Mouse (Mus musculus) stomach, embryonic 16.5 days (tissue): Measurements from ENCODE around the gene Efcab11. TPM values are rescaled to one million over a fixed set of nuclear protein-coding genes. Genes with fewer than 3 reads are reported as not detected.
A peak's percentile ranks its signal among the peaks of the same experiment; 100 is the strongest.

ENCODE experiments used
- ATAC-seq: fragments of 200-750 bp; cut with Nextera tagmentation; 2 replicates; pipeline ENCODE4 v1.8.0; 2017; ENCODE audit warnings: moderate number of reproducible peaks, moderate TSS enrichment; ENCODE audit not compliant: insufficient read depth, low FRiP score
- H3K27ac ChIP-seq: fragments of 300-500 bp; sonication (generic); 2 replicates; pipeline ENCODE4 v1.5.1; 2014; ENCODE audit warnings: low read length
- H3K27me3 ChIP-seq: fragments of 300-500 bp; sonication (generic); 2 replicates; pipeline ENCODE4 v1.6.1; 2014; ENCODE audit warnings: low read length, control low read depth, mixed read lengths; ENCODE audit not compliant: control insufficient read depth, insufficient read depth
- H3K36me3 ChIP-seq: fragments of 300-500 bp; sonication (generic); 2 replicates; pipeline ENCODE4 v1.6.1; 2014; ENCODE audit warnings: low read length; ENCODE audit not compliant: control insufficient read depth, insufficient read depth
- H3K4me1 ChIP-seq: fragments of 300-500 bp; sonication (generic); 2 replicates; pipeline ENCODE4 v1.6.1; 2014; ENCODE audit warnings: low read length, control low read depth, mixed read lengths; ENCODE audit not compliant: control insufficient read depth, insufficient read depth
- H3K4me2 ChIP-seq: fragments of 300-500 bp; sonication (generic); 2 replicates; pipeline ENCODE4 v1.6.1; 2014; ENCODE audit warnings: low read depth, low read length, mixed read lengths
- H3K4me3 ChIP-seq: fragments of 300-500 bp; sonication (generic); replicated peaks from 2 replicates; pipeline ENCODE4 v1.5.1; 2014; ENCODE audit warnings: mild to moderate bottlenecking, low read length
- H3K9ac ChIP-seq: fragments of 300-500 bp; sonication (generic); 2 replicates; pipeline ENCODE4 v1.6.1; 2014; ENCODE audit warnings: low read length
- H3K9me3 ChIP-seq: fragments of 300-500 bp; sonication (generic); replicated peaks from 2 replicates; pipeline ENCODE4 v1.6.1; 2016; ENCODE audit warnings: low read length, control low read depth; ENCODE audit not compliant: control insufficient read depth
- WGBS: fragments of 180-500 bp; shearing (Covaris S2); extraction: QIAGEN DNeasy Blood & Tissue Kit; methylation state at CpG from one replicate; pipeline ENCODE4 v1.1.7; 2014; 5-methylcytosine and 5-hydroxymethylcytosine counted together
- polyA plus RNA-seq: library from polyadenylated mRNA; unstranded; fragments of >200 nt; fragmentation: Nextera tagmentation; extraction: Ambion mirVana; gene quantifications from 2 replicates; pipeline ENCODE4 v1.2.1, GENCODE M21; 2015

Efcab11 gene
- polyA plus RNA-seq, 1 experiment from 2014 or later: 9.9 TPM

- 0 out of 2 replicates have a peak overlapping the region, but pooled peaks have one; percentile 34 for H3K9ac ChIP-seq
- no peak overlapping the region for H3K27ac ChIP-seq
- H3K4me1 ChIP-seq: no peaks in the 10 kb centered on the region
- H3K27me3 ChIP-seq: no peaks in the 10 kb centered on the region
- H3K36me3 ChIP-seq: no peaks in the 10 kb centered on the region
- H3K4me2 ChIP-seq: no peak overlapping the region
- ATAC-seq: no peak
- WGBS: 40% methylated on average over 11 of the region's 11 CpGs
- H3K4me3 ChIP-seq: no peak overlapping the region
- no peaks in the 10 kb centered on the region for H3K9me3 ChIP-seq
Measured at GRCm38 (mm10) chr12:99752986-99753385, 131.3 kb downstream of the Efcab11 start.

GRCm38 (mm10) chr12:99749391-99749790 lies 134.8 kb downstream of the Efcab11 start:
- 70% methylated on average over 3 of the region's 3 CpGs for WGBS
- no peak overlapping the region for H3K27ac ChIP-seq
- H3K27me3 ChIP-seq: no peaks in the 10 kb centered on the region
- no peak overlapping the region for H3K4me3 ChIP-seq
- no peak for ATAC-seq
- H3K9ac ChIP-seq: no peak overlapping the region
- no peak overlapping the region for H3K4me2 ChIP-seq
- H3K9me3 ChIP-seq: no peaks in the 10 kb centered on the region
- H3K36me3 ChIP-seq: no peaks in the 10 kb centered on the region
- H3K4me1 ChIP-seq: no peaks in the 10 kb centered on the region

GRCm38 (mm10) chr12:99741631-99742030 lies 142.6 kb downstream of the Efcab11 start:
- H3K27me3 ChIP-seq: no peaks in the 10 kb centered on the region
- no peak overlapping the region for H3K4me3 ChIP-seq
- H3K4me2 ChIP-seq: no peak overlapping the region
- no peaks in the 10 kb centered on the region for H3K36me3 ChIP-seq
- H3K9me3 ChIP-seq: no peaks in the 10 kb centered on the region
- H3K9ac ChIP-seq: no peak overlapping the region
- WGBS: 66% methylated on average over 8 of the region's 8 CpGs
- no peak overlapping the region for H3K27ac ChIP-seq
- no peak for ATAC-seq
- H3K4me1 ChIP-seq: no peaks in the 10 kb centered on the region

- no peaks in the 10 kb centered on the region for H3K9me3 ChIP-seq
- ATAC-seq: no peak
- H3K4me1 ChIP-seq: no peaks in the 10 kb centered on the region
- H3K4me2 ChIP-seq: no peak overlapping the region
- H3K36me3 ChIP-seq: no peaks in the 10 kb centered on the region
- no peaks in the 10 kb centered on the region for H3K27me3 ChIP-seq
- no peak overlapping the region for H3K4me3 ChIP-seq
- H3K9ac ChIP-seq: no peak overlapping the region
- 77% methylated on average over 5 of the region's 5 CpGs for WGBS
- H3K27ac ChIP-seq: no peak overlapping the region
Measured at GRCm38 (mm10) chr12:99739211-99739610, 145.0 kb downstream of the Efcab11 start.

GRCm38 (mm10) chr12:99738256-99738655 lies 146.0 kb downstream of the Efcab11 start:
- Histone ChIP-seq H3K27ac (no peak overlapping the region), H3K9ac (no peak overlapping the region), H3K36me3 (no peaks in the 10 kb centered on the region), H3K4me2 (no peak overlapping the region), H3K4me1 (no peaks in the 10 kb centered on the region), H3K9me3 (no peaks in the 10 kb centered on the region), H3K27me3 (no peaks in the 10 kb centered on the region), H3K4me3 (no peak overlapping the region)
- ATAC-seq: no peak
- 74% methylated on average over 6 of the region's 6 CpGs for WGBS

GRCm38 (mm10) chr12:99736971-99737370 lies 147.3 kb downstream of the Efcab11 start:
- H3K4me1 ChIP-seq: no peaks in the 10 kb centered on the region
- no peak overlapping the region for H3K9ac ChIP-seq
- 66% methylated on average over 3 of the region's 3 CpGs for WGBS
- H3K9me3 ChIP-seq: no peaks in the 10 kb centered on the region
- H3K36me3 ChIP-seq: no peaks in the 10 kb centered on the region
- H3K27ac ChIP-seq: no peak overlapping the region
- H3K27me3 ChIP-seq: no peaks in the 10 kb centered on the region
- no peak for ATAC-seq
- no peak overlapping the region for H3K4me3 ChIP-seq
- H3K4me2 ChIP-seq: no peak overlapping the region

GRCm38 (mm10) chr12:99735172-99735571 lies 149.1 kb downstream of the Efcab11 start:
- 67% methylated on average over 10 of the region's 10 CpGs for WGBS
- no peaks in the 10 kb centered on the region for H3K4me1 ChIP-seq
- H3K9ac ChIP-seq: no peak overlapping the region
- H3K27ac ChIP-seq: no peak overlapping the region
- H3K4me2 ChIP-seq: no peak overlapping the region
- no peaks in the 10 kb centered on the region for H3K27me3 ChIP-seq
- H3K4me3 ChIP-seq: no peak overlapping the region
- H3K36me3 ChIP-seq: no peaks in the 10 kb centered on the region
- ATAC-seq: no peak
- no peaks in the 10 kb centered on the region for H3K9me3 ChIP-seq

GRCm38 (mm10) chr12:99724206-99724605 lies 160.0 kb downstream of the Efcab11 start:
- no peak for ATAC-seq
- 97% methylated on average over 12 of the region's 12 CpGs for WGBS
- Histone ChIP-seq H3K27me3 (no peaks in the 10 kb centered on the region), H3K4me2 (no peak overlapping the region), H3K9ac (no peak overlapping the region), H3K9me3 (no peaks in the 10 kb centered on the region), H3K36me3 (no peaks in the 10 kb centered on the region), H3K27ac (no peak overlapping the region), H3K4me1 (no peaks in the 10 kb centered on the region), H3K4me3 (no peak overlapping the region)

GRCm38 (mm10) chr12:99723791-99724190 lies 160.4 kb downstream of the Efcab11 start:
- no peak for ATAC-seq
- Histone ChIP-seq H3K4me1 (no peaks in the 10 kb centered on the region), H3K27ac (no peak overlapping the region), H3K4me2 (no peak overlapping the region), H3K4me3 (no peak overlapping the region), H3K9me3 (no peaks in the 10 kb centered on the region), H3K9ac (no peak overlapping the region), H3K36me3 (no peaks in the 10 kb centered on the region), H3K27me3 (no peaks in the 10 kb centered on the region)
- WGBS: 70% methylated on average over 8 of the region's 8 CpGs

- ATAC-seq: no peak
- H3K4me2 ChIP-seq: no peak overlapping the region
- H3K27ac ChIP-seq: no peak overlapping the region
- no peak overlapping the region for H3K9ac ChIP-seq
- H3K27me3 ChIP-seq: no peaks in the 10 kb centered on the region
- H3K9me3 ChIP-seq: no peaks in the 10 kb centered on the region
- WGBS: 60% methylated on average over 10 of the region's 10 CpGs
- no peak overlapping the region for H3K4me3 ChIP-seq
- H3K4me1 ChIP-seq: no peaks in the 10 kb centered on the region
- no peaks in the 10 kb centered on the region for H3K36me3 ChIP-seq
Measured at GRCm38 (mm10) chr12:99721318-99721717, 162.9 kb downstream of the Efcab11 start.
